Mouse (Mus musculus): ENCODE measurements around the gene Artn.

Artn gene

GRCm38 (mm10) chr4:117918261-117918660, 11.3 kb downstream of the Artn start:
- DNase-seq = no peak

- no peak for DNase-seq
Measured at GRCm38 (mm10) chr4:117917847-117918246, 11.7 kb downstream of the Artn start.

GRCm38 (mm10) chr4:117917402-117917801, 12.2 kb downstream of the Artn start:
- DNase-seq = no peak

- no peak for DNase-seq
Measured at GRCm38 (mm10) chr4:117916386-117916785, 13.2 kb downstream of the Artn start.

- no peak for DNase-seq
Measured at GRCm38 (mm10) chr4:117915489-117916105, 14.0 kb downstream of the Artn start.

GRCm38 (mm10) chr4:117914591-117915442, 14.7 kb downstream of the Artn start, which contains the start of gene Ipo13:
Gene Ipo13 (minus strand): TSS chr4:117914999.
- peak; percentile 92 for DNase-seq

GRCm38 (mm10) chr4:117914031-117914430, 15.5 kb downstream of the Artn start:
- DNase-seq = no peak

- peak; percentile 70 for DNase-seq
Measured at GRCm38 (mm10) chr4:117913421-117913820, 16.1 kb downstream of the Artn start.

GRCm38 (mm10) chr4:117912685-117913273, 16.8 kb downstream of the Artn start:
- no peak for DNase-seq

- no peak for DNase-seq
Measured at GRCm38 (mm10) chr4:117912131-117912561, 17.4 kb downstream of the Artn start.

GRCm38 (mm10) chr4:117908834-117909453, 20.6 kb downstream of the Artn start:
- no peak for DNase-seq

GRCm38 (mm10) chr4:117906196-117906595, 23.4 kb downstream of the Artn start:
- DNase-seq = no peak

GRCm38 (mm10) chr4:117904761-117905160, 24.8 kb downstream of the Artn start:
- no peak for DNase-seq

- DNase-seq = no peak
Measured at GRCm38 (mm10) chr4:117904094-117904493, 25.5 kb downstream of the Artn start.

- no peak for DNase-seq
Measured at GRCm38 (mm10) chr4:117898111-117898510, 31.5 kb downstream of the Artn start.

GRCm38 (mm10) chr4:117896031-117896430, 33.5 kb downstream of the Artn start:
- DNase-seq = no peak

- no peak for DNase-seq
Measured at GRCm38 (mm10) chr4:117895339-117895738, 34.2 kb downstream of the Artn start.

GRCm38 (mm10) chr4:117894601-117895000, 35.0 kb downstream of the Artn start:
- no peak for DNase-seq

- DNase-seq = no peak
Measured at GRCm38 (mm10) chr4:117893376-117893775, 36.2 kb downstream of the Artn start.

- DNase-seq = peak; percentile 87
Measured at GRCm38 (mm10) chr4:117891738-117892161, 37.8 kb downstream of the Artn start, which contains the start of gene Dph2. Gene Dph2 (minus strand): TSS chr4:117892032.

GRCm38 (mm10) chr4:117890750-117891149, 38.8 kb downstream of the Artn start:
- DNase-seq = no peak

- DNase-seq = no peak
Measured at GRCm38 (mm10) chr4:117890031-117890430, 39.5 kb downstream of the Artn start.

- DNase-seq = no peak
Measured at GRCm38 (mm10) chr4:117889471-117889870, 40.1 kb downstream of the Artn start.

Data from kidney, adult 11 months (tissue).